Mouse (Mus musculus) lung, postnatal 0 days (tissue): ENCODE measurements around the gene Phb. TPM values are rescaled to one million over a fixed set of nuclear protein-coding genes. Genes with fewer than 3 reads are reported as not detected.
"Not testable (repeated sequence)": the region's sequence is repeated elsewhere in the genome, so short reads cannot be mapped to it uniquely, and the experiment has no call there.

Source experiments
- ATAC-seq: fragments of 200-750 bp; cut with Nextera tagmentation; 2 replicates; pipeline ENCODE4 v1.8.0; 2017; ENCODE audit warnings: moderate library complexity
- DNase-seq: peaks from one replicate; pipeline ENCODE4 v3.0.0-alpha.2; 2016; ENCODE audit warnings: low spot score
- H3K27ac ChIP-seq: fragments of 300-500 bp; sonication (generic); 2 replicates; pipeline ENCODE4 v1.5.1; 2014; ENCODE audit warnings: antibody characterized with exemption, mild to moderate bottlenecking, low read length, mixed read lengths
- H3K27me3 ChIP-seq: fragments of 300-500 bp; sonication (generic); replicated peaks from 2 replicates; pipeline ENCODE4 v1.6.1; 2014; ENCODE audit warnings: low read length, mixed read lengths; ENCODE audit not compliant: insufficient read depth
- H3K36me3 ChIP-seq: fragments of 300-500 bp; sonication (generic); 2 replicates; pipeline ENCODE4 v1.6.1; 2014; ENCODE audit warnings: low read length, mixed read lengths; ENCODE audit not compliant: insufficient read depth
- H3K4me1 ChIP-seq: fragments of 300-500 bp; sonication (generic); 2 replicates; pipeline ENCODE4 v1.6.1; 2014; ENCODE audit warnings: antibody characterized with exemption, low read depth, low read length, mixed read lengths; ENCODE audit not compliant: insufficient read depth
- H3K4me2 ChIP-seq: fragments of 300-500 bp; sonication (generic); replicated peaks from 2 replicates; pipeline ENCODE4 v1.6.1; 2014; ENCODE audit warnings: low read depth, mild to moderate bottlenecking, low read length, moderate library complexity, mixed read lengths
- H3K4me3 ChIP-seq: fragments of 300-500 bp; sonication (generic); 2 replicates; pipeline ENCODE4 v1.5.1; 2014; ENCODE audit warnings: low read depth, low read length
- H3K9ac ChIP-seq: fragments of 300-500 bp; sonication (generic); replicated peaks from 2 replicates; pipeline ENCODE4 v1.6.1; 2014; ENCODE audit warnings: low read depth, mild to moderate bottlenecking
- H3K9me3 ChIP-seq: fragments of 300-500 bp; sonication (generic); 2 replicates; pipeline ENCODE4 v1.6.1; 2016; ENCODE audit warnings: low read length, mixed read lengths
- CTCF ChIP-seq: IDR thresholded peaks from 2 replicates; pipeline ENCODE4 v1.5.1; 2016; ENCODE audit warnings: antibody characterized with exemption, mild to moderate bottlenecking
- EP300 ChIP-seq: IDR thresholded peaks from 2 replicates; pipeline ENCODE4 v1.6.1; 2016; ENCODE audit warnings: antibody characterized with exemption, mild to moderate bottlenecking, control low read depth
- WGBS: fragments of 180-500 bp; shearing (Covaris S2); extraction: QIAGEN DNeasy Blood & Tissue Kit; methylation state at CpG from one replicate; pipeline ENCODE4 v1.1.7; 2014; 5-methylcytosine and 5-hydroxymethylcytosine counted together
- polyA plus RNA-seq: library from polyadenylated mRNA; unstranded; fragments of >200 nt; fragmentation: Nextera tagmentation; extraction: Ambion mirVana; gene quantifications from 2 replicates; pipeline ENCODE4 v1.2.1, GENCODE M21; 2015

Phb gene
- polyA plus RNA-seq, 1 experiment from 2014 or later: 94.7 TPM

DNA sequence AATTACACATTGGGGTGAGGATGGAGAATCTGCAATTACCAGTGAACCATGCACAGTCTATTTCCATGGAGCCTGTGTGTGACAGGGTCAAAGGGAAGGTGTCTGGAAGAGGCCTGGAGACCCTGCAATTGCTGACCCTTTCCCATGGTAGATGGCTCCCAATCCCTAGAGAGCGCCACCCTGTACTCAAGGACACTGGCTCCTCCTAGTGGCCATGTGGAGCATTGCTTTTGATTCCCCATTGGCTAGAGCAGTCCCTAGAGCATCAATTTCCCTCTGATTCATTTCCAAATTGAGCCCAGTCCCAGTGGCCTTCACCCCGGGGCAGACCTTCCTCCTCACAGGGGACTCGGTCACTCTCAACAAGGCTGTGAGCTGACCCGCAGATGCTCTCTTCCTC, 17.9 kb upstream of the Phb start:
- Histone ChIP-seq H3K27me3 (peaks cover 11% of the 10 kb centered on the region; the same call in 1 of the 2 replicates), H3K9ac (no peak overlapping the region), H3K9me3 (no peaks in the 10 kb centered on the region), H3K4me2 (no peak overlapping the region), H3K4me1 (0 out of 2 replicates have a peak, but pooled peaks cover 2% of the 10 kb centered on the region), H3K27ac (no peak overlapping the region), H3K4me3 (no peak overlapping the region), H3K36me3 (no peaks in the 10 kb centered on the region)
- WGBS: 6% methylated on average over 4 of the region's 4 CpGs
- DNase-seq (peak; percentile 79), ATAC-seq (peak; percentile 64)
- TF ChIP-seq EP300 (no peak), CTCF (peak; percentile 99)

DNA sequence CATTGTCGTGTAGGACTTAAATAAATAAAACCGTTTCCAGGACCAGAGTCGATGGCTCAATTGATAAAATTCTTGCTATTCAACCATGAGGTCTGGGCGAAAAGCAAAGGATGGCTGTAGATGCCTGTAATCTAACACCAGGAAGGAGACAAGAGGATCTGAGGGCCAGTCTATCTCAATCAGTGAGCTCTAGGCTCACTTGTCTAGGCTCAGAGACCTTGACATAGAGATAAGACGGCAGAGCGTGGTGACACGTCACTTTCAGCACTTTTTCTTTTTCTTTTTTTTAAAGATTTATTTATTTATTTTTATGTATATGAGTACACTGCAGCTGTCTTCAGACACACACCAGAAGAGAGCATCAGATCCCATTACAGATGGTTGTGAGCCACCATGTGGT, 17.2 kb upstream of the Phb start:
- ATAC-seq (no peak), DNase-seq (no peak)
- Histone ChIP-seq H3K4me3 (no peak overlapping the region), H3K9me3 (no peaks in the 10 kb centered on the region), H3K9ac (no peak overlapping the region), H3K36me3 (no peaks in the 10 kb centered on the region), H3K4me1 (0 out of 2 replicates have a peak, but pooled peaks cover 2% of the 10 kb centered on the region), H3K4me2 (no peak overlapping the region), H3K27ac (no peak overlapping the region), H3K27me3 (peaks cover 11% of the 10 kb centered on the region; the same call in 1 of the 2 replicates)
- TF ChIP-seq EP300 (no peak), CTCF (no peak)
- 31% methylated on average over 7 of the region's 7 CpGs for WGBS

DNA sequence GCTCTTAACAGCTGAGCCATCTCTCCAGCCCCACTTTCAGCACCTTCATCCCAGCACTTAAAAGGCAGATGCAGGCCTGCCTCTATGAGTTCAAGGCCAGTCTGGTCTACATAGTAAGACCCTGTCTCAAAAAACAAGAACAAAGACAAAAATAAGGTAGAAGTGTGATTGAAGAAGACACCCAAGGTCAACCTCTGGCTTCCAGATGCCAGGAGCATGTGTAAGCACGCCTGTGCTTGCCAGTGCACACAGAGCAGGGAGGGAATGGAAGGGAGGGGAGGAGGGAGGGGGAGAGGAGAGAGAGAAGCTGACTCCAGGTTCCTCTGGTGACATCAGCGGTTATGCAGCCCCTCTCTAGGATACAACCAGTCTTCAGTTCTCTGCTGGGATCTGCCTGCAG, 16.8 kb upstream of the Phb start:
- H3K4me3 ChIP-seq: no peak overlapping the region
- no peaks in the 10 kb centered on the region for H3K36me3 ChIP-seq
- no peak for ATAC-seq
- TF ChIP-seq EP300 (no peak), CTCF (no peak)
- no peak for DNase-seq
- WGBS: 26% methylated on average over 2 of the region's 2 CpGs
- no peaks in the 10 kb centered on the region for H3K9me3 ChIP-seq
- H3K9ac ChIP-seq: no peak overlapping the region
- H3K4me1 ChIP-seq: 0 out of 2 replicates have a peak, but pooled peaks cover 2% of the 10 kb centered on the region
- H3K27ac ChIP-seq: no peak overlapping the region
- H3K4me2 ChIP-seq: no peak overlapping the region
- H3K27me3 ChIP-seq: peaks cover 11% of the 10 kb centered on the region; the same call in 1 of the 2 replicates

DNA sequence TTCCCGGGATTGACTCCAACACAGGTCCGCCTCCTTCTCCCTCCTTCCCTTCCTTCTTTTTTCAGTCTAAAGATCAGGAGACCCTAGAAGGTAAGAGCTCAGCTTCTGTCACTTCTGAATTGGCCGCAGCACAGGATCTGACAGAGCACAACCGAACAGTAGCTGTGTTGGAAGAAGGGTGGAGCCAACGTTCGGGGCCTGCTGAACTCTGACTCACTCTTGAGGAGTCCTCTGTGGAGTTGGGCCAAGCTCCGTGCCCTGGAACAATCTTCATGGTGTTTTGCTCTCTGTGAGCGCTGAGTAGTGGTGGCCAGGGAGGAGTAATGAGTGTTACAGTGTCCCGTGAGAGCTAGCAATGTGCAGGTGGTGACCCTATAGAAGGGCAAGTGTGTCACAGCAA, 15.8 kb upstream of the Phb start:
- Histone ChIP-seq H3K36me3 (no peaks in the 10 kb centered on the region), H3K4me3 (no peak overlapping the region), H3K4me1 (no peaks in the 10 kb centered on the region), H3K27ac (no peak overlapping the region), H3K9me3 (no peaks in the 10 kb centered on the region), H3K27me3 (0 out of 2 replicates have a peak, but pooled peaks cover 5% of the 10 kb centered on the region), H3K9ac (no peak overlapping the region), H3K4me2 (no peak overlapping the region)
- peak; percentile 57 for ATAC-seq
- TF ChIP-seq CTCF (no peak), EP300 (no peak)
- WGBS: 32% methylated on average over 9 of the region's 9 CpGs
- DNase-seq: peak; percentile 49

DNA sequence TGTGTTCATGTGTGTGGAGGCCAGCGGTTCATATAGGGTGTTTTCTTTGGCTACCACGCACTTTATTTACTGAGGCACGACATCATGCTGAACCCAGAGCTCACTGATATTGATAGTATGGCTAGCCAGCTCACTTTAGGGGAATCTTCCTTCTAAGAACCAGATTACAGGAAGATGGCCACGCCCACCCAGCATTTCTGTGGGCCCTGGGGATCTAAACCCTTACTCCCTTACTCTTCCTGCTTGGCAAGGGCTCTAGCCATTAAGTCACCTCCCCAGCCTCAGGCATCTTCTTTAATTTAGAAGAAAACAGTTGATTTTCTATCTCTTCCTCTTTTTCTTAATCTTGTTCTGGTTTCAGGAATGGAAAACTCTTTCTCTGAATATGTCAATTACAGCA, 9.3 kb upstream of the Phb start:
- Histone ChIP-seq H3K27me3 (no peaks in the 10 kb centered on the region), H3K4me2 (no peak overlapping the region), H3K9ac (no peak overlapping the region), H3K4me3 (no peak overlapping the region), H3K36me3 (no peaks in the 10 kb centered on the region), H3K4me1 (no peaks in the 10 kb centered on the region), H3K9me3 (no peaks in the 10 kb centered on the region), H3K27ac (no peak overlapping the region)
- TF ChIP-seq CTCF (no peak), EP300 (no peak)
- WGBS: 64% methylated on average over 4 of the region's 4 CpGs
- no peak for DNase-seq
- no peak for ATAC-seq

DNA sequence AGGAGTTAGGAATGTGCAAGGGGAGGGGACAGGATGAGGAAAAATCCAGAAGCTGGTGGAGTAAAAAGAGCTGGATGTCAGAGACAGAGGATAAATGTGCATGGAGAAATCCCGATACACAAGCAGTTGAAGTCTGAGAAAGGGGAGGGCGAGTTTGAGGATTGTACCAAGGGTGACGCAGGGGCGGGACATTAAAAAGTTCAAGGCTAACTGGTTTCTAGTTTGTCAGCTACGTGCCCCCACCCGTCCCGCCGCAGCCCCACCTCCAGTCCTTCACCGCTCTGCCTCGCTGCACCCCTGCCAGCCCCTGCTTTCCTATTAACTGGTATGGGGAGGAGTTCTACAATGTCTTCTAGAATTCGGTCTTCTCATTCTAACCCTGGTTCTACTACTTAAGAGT, 420 bp downstream of the Phb start:
- H3K27ac ChIP-seq: peak overlapping the region; percentile 43
- 3% methylated on average over 11 of the region's 11 CpGs for whole genome bisulfite sequencing
- H3K9me3 ChIP-seq: no peaks in the 10 kb centered on the region
- ATAC-seq (peak; percentile 19), DNase-seq (no peak)
- no peaks in the 10 kb centered on the region for H3K4me1 ChIP-seq
- H3K4me2 ChIP-seq: peak overlapping the region; percentile 70
- H3K9ac ChIP-seq: peak overlapping the region; percentile 51
- TF ChIP-seq CTCF: no peak
- no peaks in the 10 kb centered on the region for H3K27me3 ChIP-seq
- peak overlapping the region; percentile 56 for H3K4me3 ChIP-seq
- peaks cover 12% of the 10 kb centered on the region for H3K36me3 ChIP-seq

DNA sequence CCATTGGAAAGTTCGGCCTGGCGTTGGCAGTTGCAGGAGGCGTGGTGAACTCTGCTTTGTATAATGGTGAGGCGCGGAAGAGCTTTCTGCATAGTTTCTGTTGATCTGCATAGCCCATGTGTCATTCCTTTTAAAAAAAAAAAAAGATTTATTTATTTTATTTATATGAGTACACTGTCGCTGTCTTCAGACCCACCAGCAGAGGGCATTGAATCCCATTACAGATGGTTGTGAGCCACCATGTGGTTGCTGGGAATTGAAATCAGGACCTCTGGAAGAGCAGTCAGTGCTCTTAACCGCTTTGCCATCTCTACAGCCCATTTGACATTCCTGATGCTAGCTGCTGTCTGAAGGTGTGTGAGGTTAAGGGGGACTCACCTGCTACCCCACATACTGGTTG, 1.3 kb downstream of the Phb start:
- not testable (repeated sequence) for H3K27ac ChIP-seq, DNase-seq, H3K9ac ChIP-seq, H3K4me1 ChIP-seq, H3K4me3 ChIP-seq, ATAC-seq, H3K9me3 ChIP-seq, H3K27me3 ChIP-seq
- peak overlapping the region; percentile 70; the same call in 1 of the 2 replicates for H3K4me2 ChIP-seq
- H3K36me3 ChIP-seq: peaks cover 12% of the 10 kb centered on the region
- WGBS: 86% methylated on average over 7 of the region's 7 CpGs
- TF ChIP-seq CTCF: peak; percentile 32
